ENCODE assay signal across 20 mouse cellular contexts in genomic region chr1:72951802-72952201, GRCm38 (mm10).
DNase-seq lines count a peak whose midpoint lies in the region; ATAC-seq and TF ChIP-seq lines count a peak whose summit lies in the region.
"Had no signal": no experiment of that assay in that cellular context is flagged by ENCODE, and none has a peak within 500 bp of the region (broad histone marks: within the 10 kb centered on the region; RNA-seq: fewer than 3 reads in every experiment).

No protein-coding gene starts in this region.

- ATAC-seq in stomach, embryonic 14.5 days (ENCODE audit: insufficient number of reproducible peaks, insufficient read depth, low FRiP score, low read depth), result 0 out of 2 replicates have a peak, but pooled peaks have one; percentile 20
- no peak for ATAC-seq in midbrain, embryonic 11.5 days (ENCODE audit: low FRiP score)
- ATAC-seq: forebrain, embryonic 13.5 days; midbrain, embryonic 16.5 days had no signal

- no peaks in the 10 kb centered on the region for H3K36me3 ChIP-seq in stomach, embryonic 14.5 days (ENCODE audit: control insufficient read depth, insufficient read depth, low read length)
- H3K36me3 ChIP-seq in midbrain, embryonic 11.5 days (ENCODE audit: control insufficient read depth, insufficient read depth, low read length), result no peaks in the 10 kb centered on the region
- H3K36me3 ChIP-seq: G1E; neural tube, embryonic 12.5 days had no signal

- 0 out of 2 replicates have a peak, but pooled peaks cover 3% of the 10 kb centered on the region for H3K4me1 ChIP-seq in stomach, embryonic 14.5 days (ENCODE audit: control insufficient read depth, insufficient read depth, low read length)
- no peaks in the 10 kb centered on the region for H3K4me1 ChIP-seq in midbrain, embryonic 11.5 days (ENCODE audit: control insufficient read depth, insufficient read depth, low read length)
- H3K4me1 ChIP-seq: forebrain, embryonic 13.5 days; neural tube, embryonic 12.5 days had no signal

- DNase-seq in heart, adult 11 months, result peak; percentile 66
- no peak for DNase-seq in heart, postnatal 14 days
- DNase-seq in c-Kit-positive CD71-negative TER-119-negative erythroid progenitor cells, embryonic 14.5 days (ENCODE audit: low read depth), result peak; percentile 7
- DNase-seq in gastrocnemius, adult 2 months, result peak; percentile 72
- DNase-seq in midbrain, embryonic 11.5 days (ENCODE audit: low spot score, missing footprints), result no peak
- DNase-seq in lung, adult 18-20 months, result no peak
- DNase-seq: cerebellum, postnatal 10 days; heart, postnatal 36 days; kidney, adult 9 months; liver; lung, embryonic 14.5 days; right cerebral cortex, postnatal 4 days; thymus, postnatal 36 days had no signal

- no peak overlapping the region for H3K4me2 ChIP-seq in stomach, embryonic 14.5 days (replicated peaks; ENCODE audit: low read depth, low read length)
- H3K4me2 ChIP-seq in midbrain, embryonic 11.5 days, result no peak overlapping the region
- H3K4me2 ChIP-seq: forebrain, embryonic 13.5 days; heart, embryonic 11.5 days; lung, embryonic 14.5 days; neural tube, embryonic 12.5 days had no signal

- H3K9ac ChIP-seq in stomach, embryonic 14.5 days (replicated peaks; ENCODE audit: low read depth, low read length), result no peak overlapping the region
- H3K9ac ChIP-seq in midbrain, embryonic 11.5 days (ENCODE audit: low read length), result no peak overlapping the region
- H3K9ac ChIP-seq: forebrain, embryonic 13.5 days; lung, embryonic 14.5 days; neural tube, embryonic 12.5 days had no signal

- H3K27ac ChIP-seq in gastrocnemius, adult 2 months, result peak overlapping the region; percentile 78
- H3K27ac ChIP-seq in stomach, embryonic 14.5 days (ENCODE audit: low read length), result no peak overlapping the region
- H3K27ac ChIP-seq in midbrain, embryonic 11.5 days (ENCODE audit: low read depth, low read length), result no peak overlapping the region
- H3K27ac ChIP-seq: forebrain, embryonic 13.5 days; left cerebral cortex, adult 2 months; neural tube, embryonic 12.5 days had no signal

- H3K9me3 ChIP-seq in stomach, embryonic 14.5 days (ENCODE audit: control insufficient read depth, low read depth, low read length), result no peaks in the 10 kb centered on the region
- H3K9me3 ChIP-seq in midbrain, embryonic 11.5 days (ENCODE audit: control insufficient read depth, low read length), result no peaks in the 10 kb centered on the region
- H3K9me3 ChIP-seq: forebrain, embryonic 13.5 days; G1E; neural tube, embryonic 12.5 days had no signal

- intact Hi-C loops in heart, postnatal 14 days (cut with DNase I), result no loop called here
- intact Hi-C loops in gastrocnemius, adult 2 months (cut with DNase I), result no loop called here

- no peaks in the 10 kb centered on the region for H3K27me3 ChIP-seq in stomach, embryonic 14.5 days (ENCODE audit: control insufficient read depth, insufficient read depth, low read length)
- no peaks in the 10 kb centered on the region for H3K27me3 ChIP-seq in midbrain, embryonic 11.5 days (ENCODE audit: control insufficient read depth, insufficient read depth, low read length)
- H3K27me3 ChIP-seq: forebrain, embryonic 13.5 days; neural tube, embryonic 12.5 days had no signal

- WGBS in stomach, embryonic 14.5 days, result 57% methylated on average over 7 of the region's 7 CpGs
- 83% methylated on average over 7 of the region's 7 CpGs for WGBS in midbrain, embryonic 11.5 days

- TF ChIP-seq CTCF in gastrocnemius, adult 2 months (IDR thresholded peaks at IDR 0.05), result no peak

- no peak overlapping the region for H3K4me3 ChIP-seq in gastrocnemius, adult 2 months
- H3K4me3 ChIP-seq in stomach, embryonic 14.5 days (ENCODE audit: low read depth, low read length), result no peak overlapping the region
- no peak overlapping the region for H3K4me3 ChIP-seq in midbrain, embryonic 11.5 days (ENCODE audit: low read depth, low read length)
- H3K4me3 ChIP-seq: forebrain, embryonic 13.5 days; left cerebral cortex, adult 2 months; neural tube, embryonic 12.5 days had no signal

Comparison
In these comparisons a context has a peak if more than half of its experiments do, and no peak if none do; other contexts are left out.
1. DNase-seq: peak in heart, adult 11 months (single experiment), c-Kit-positive CD71-negative TER-119-negative erythroid progenitor cells, embryonic 14.5 days (single experiment) and gastrocnemius, adult 2 months (single experiment); none in heart, postnatal 14 days (0 of 2), midbrain, embryonic 11.5 days (single experiment) and lung, adult 18-20 months (0 of 2).